In genomic region chr15:78916052-78916826, GRCm38 (mm10) we compare ENCODE assay signal across 8 mouse cellular contexts. TPM values are rescaled to one million over a fixed set of nuclear protein-coding genes. Genes with fewer than 3 reads are reported as not detected.
DNase-seq lines count a peak whose midpoint lies in the region; ATAC-seq and TF ChIP-seq lines count a peak whose summit lies in the region.

No protein-coding gene starts in this region.

- peak overlapping the region; percentile 86 for H3K4me3 ChIP-seq in heart, embryonic 10.5 days
- H3K4me3 ChIP-seq in cortical plate, adult 2 months (ENCODE audit: insufficient read depth, low read length): peak overlapping the region; percentile 87
- H3K4me3 ChIP-seq in limb, embryonic 10.5 days: peak overlapping the region; percentile 94
- peak overlapping the region; percentile 15; the same call in 1 of the 2 replicates for H3K4me3 ChIP-seq in stomach, embryonic 14.5 days (ENCODE audit: low read depth, low read length)

- H3K4me1 ChIP-seq in heart, embryonic 10.5 days: peaks cover 41% of the 10 kb centered on the region
- H3K4me1 ChIP-seq in cortical plate, adult 2 months (ENCODE audit: control insufficient read depth, insufficient read depth, low read length): peaks cover 6% of the 10 kb centered on the region
- peaks cover 46% of the 10 kb centered on the region for H3K4me1 ChIP-seq in limb, embryonic 10.5 days
- peaks cover 19% of the 10 kb centered on the region for H3K4me1 ChIP-seq in stomach, embryonic 14.5 days (ENCODE audit: control insufficient read depth, insufficient read depth, low read length)

- DNase-seq in heart, embryonic 10.5 days (ENCODE audit: low spot score): no peak
- no peak for DNase-seq in heart, postnatal 4 days
- DNase-seq in 3134 (ENCODE audit: extremely low read depth, insufficient read length, low spot score): peak; percentile 57
- DNase-seq in limb, embryonic 10.5 days (ENCODE audit: low spot score): no peak
- no peak for DNase-seq in ovary, adult 18-20 months (ENCODE audit: low spot score)
- no peak for DNase-seq in lung, postnatal 10 days

- H3K27me3 ChIP-seq in heart, embryonic 10.5 days (ENCODE audit: insufficient read depth, poor library complexity, severe bottlenecking): no peaks in the 10 kb centered on the region
- no peaks in the 10 kb centered on the region for H3K27me3 ChIP-seq in limb, embryonic 10.5 days (ENCODE audit: low read depth, poor library complexity, severe bottlenecking)
- H3K27me3 ChIP-seq in stomach, embryonic 14.5 days (ENCODE audit: control insufficient read depth, insufficient read depth, low read length): no peaks in the 10 kb centered on the region

- 71% methylated on average over 12 of the region's 12 CpGs for WGBS in heart, embryonic 10.5 days
- 71% methylated on average over 12 of the region's 12 CpGs for WGBS in limb, embryonic 10.5 days
- WGBS in stomach, embryonic 14.5 days: 67% methylated on average over 12 of the region's 12 CpGs

- ATAC-seq in stomach, embryonic 14.5 days (ENCODE audit: insufficient number of reproducible peaks, insufficient read depth, low FRiP score, low read depth): no peak

- H3K4me2 ChIP-seq in stomach, embryonic 14.5 days (replicated peaks; ENCODE audit: low read depth, low read length): peak overlapping the region; percentile 97

- peaks cover 33% of the 10 kb centered on the region for H3K36me3 ChIP-seq in heart, embryonic 10.5 days
- peaks cover 53% of the 10 kb centered on the region for H3K36me3 ChIP-seq in limb, embryonic 10.5 days
- peaks cover 18% of the 10 kb centered on the region for H3K36me3 ChIP-seq in stomach, embryonic 14.5 days (ENCODE audit: control insufficient read depth, insufficient read depth, low read length)

- no peak for TF ChIP-seq POLR2A in cortical plate, adult 2 months (IDR thresholded peaks at IDR 0.05; ENCODE audit: extremely low read depth, insufficient read depth, low read length)

- TF ChIP-seq CTCF in cortical plate, adult 2 months (IDR thresholded peaks at IDR 0.05; ENCODE audit: extremely low read depth, insufficient read depth, low read length): no peak

- no peak overlapping the region; the same call in 1 of the 2 replicates for H3K9ac ChIP-seq in stomach, embryonic 14.5 days (replicated peaks; ENCODE audit: low read depth, low read length)

- 0 out of 2 replicates have a peak overlapping the region, but pooled peaks have one; percentile 43 for H3K27ac ChIP-seq in heart, embryonic 10.5 days
- H3K27ac ChIP-seq in cortical plate, adult 2 months (ENCODE audit: insufficient read depth, low read length): no peak overlapping the region
- H3K27ac ChIP-seq in limb, embryonic 10.5 days: peak overlapping the region; percentile 34
- H3K27ac ChIP-seq in stomach, embryonic 14.5 days (ENCODE audit: low read length): no peak overlapping the region

- no peaks in the 10 kb centered on the region for H3K9me3 ChIP-seq in heart, embryonic 10.5 days
- no peaks in the 10 kb centered on the region for H3K9me3 ChIP-seq in limb, embryonic 10.5 days (replicated peaks)
- H3K9me3 ChIP-seq in stomach, embryonic 14.5 days (ENCODE audit: control insufficient read depth, low read depth, low read length): no peaks in the 10 kb centered on the region

RNA-seq across cellular contexts. Expression of gene Pdxp, which starts 2.5 kb away (rescaled TPM):
- 26.5 and 35.7 TPM in 2 replicates for polyA plus RNA-seq in heart, embryonic 10.5 days (2016; fragmentation: Nextera tagmentation; extraction: Ambion mirVana)
- total RNA-seq in heart, postnatal 4 days (2021): 1 to 10 TPM; 9.3 to 9.4 TPM
- 226 and 238 TPM in 2 replicates for polyA plus RNA-seq in cortical plate, adult 2 months (2012; rRNA removed)
- 37.1 and 40.8 TPM in 2 replicates for polyA plus RNA-seq in limb, embryonic 10.5 days (2016; fragmentation: Nextera tagmentation; extraction: Ambion mirVana)
- polyA plus RNA-seq in stomach, embryonic 14.5 days (2014; fragmentation: Nextera tagmentation; extraction: Ambion mirVana): 15.7 and 17.9 TPM in 2 replicates

RNA-seq across cellular contexts. Expression of gene Lgals1, which starts 10.3 kb away (rescaled TPM):
- 427 and 466 TPM in 2 replicates for polyA plus RNA-seq in heart, embryonic 10.5 days (2016; fragmentation: Nextera tagmentation; extraction: Ambion mirVana)
- total RNA-seq in heart, postnatal 4 days (2021): 100 to 1,000 TPM; 465 to 471 TPM
- polyA plus RNA-seq in cortical plate, adult 2 months (2012; rRNA removed): 42.9 and 44.4 TPM in 2 replicates
- polyA plus RNA-seq in limb, embryonic 10.5 days (2016; fragmentation: Nextera tagmentation; extraction: Ambion mirVana): 292 and 458 TPM in 2 replicates
- 1,620 and 1,697 TPM in 2 replicates for polyA plus RNA-seq in stomach, embryonic 14.5 days (2014; fragmentation: Nextera tagmentation; extraction: Ambion mirVana)

RNA-seq across cellular contexts. Expression of gene Sh3bp1, which starts 16.7 kb away (rescaled TPM):
- 33.8 and 44.4 TPM in 2 replicates for polyA plus RNA-seq in heart, embryonic 10.5 days (2016; fragmentation: Nextera tagmentation; extraction: Ambion mirVana)
- total RNA-seq in heart, postnatal 4 days (2021): 10 to 100 TPM in 1 of 2 experiments, 1 to 10 TPM in 1; 7.7 to 11.1 TPM
- polyA plus RNA-seq in cortical plate, adult 2 months (2012; rRNA removed): 39.5 and 42.2 TPM in 2 replicates
- polyA plus RNA-seq in limb, embryonic 10.5 days (2016; fragmentation: Nextera tagmentation; extraction: Ambion mirVana): 51.1 and 51.2 TPM in 2 replicates
- polyA plus RNA-seq in stomach, embryonic 14.5 days (2014; fragmentation: Nextera tagmentation; extraction: Ambion mirVana): 43.5 and 51.4 TPM in 2 replicates

RNA-seq across cellular contexts. Expression of gene Gm49510, which starts 16.8 kb away (rescaled TPM):
- polyA plus RNA-seq in heart, embryonic 10.5 days (2016; fragmentation: Nextera tagmentation; extraction: Ambion mirVana): 0.11 and 0.38 TPM in 2 replicates
- total RNA-seq in heart, postnatal 4 days (2021): under 1 TPM in 1 of 2 experiments, not detected in 1; 0.29 TPM
- polyA plus RNA-seq in cortical plate, adult 2 months (2012; rRNA removed): 0.08 and 0.09 TPM in 2 replicates
- polyA plus RNA-seq in limb, embryonic 10.5 days (2016; fragmentation: Nextera tagmentation; extraction: Ambion mirVana): 0.13 and 0.51 TPM in 2 replicates
- polyA plus RNA-seq in stomach, embryonic 14.5 days (2014; fragmentation: Nextera tagmentation; extraction: Ambion mirVana): 0.21 TPM in 1 of 2 replicates, not detected in the other

RNA-seq across cellular contexts. Expression of gene Nol12, which starts 18.5 kb away (rescaled TPM):
- polyA plus RNA-seq in heart, embryonic 10.5 days (2016; fragmentation: Nextera tagmentation; extraction: Ambion mirVana): 45.8 and 70.0 TPM in 2 replicates
- 10 to 100 TPM; 20.2 to 22.6 TPM for total RNA-seq in heart, postnatal 4 days (2021)
- 38.9 and 39.5 TPM in 2 replicates for polyA plus RNA-seq in cortical plate, adult 2 months (2012; rRNA removed)
- 70.6 and 84.9 TPM in 2 replicates for polyA plus RNA-seq in limb, embryonic 10.5 days (2016; fragmentation: Nextera tagmentation; extraction: Ambion mirVana)
- polyA plus RNA-seq in stomach, embryonic 14.5 days (2014; fragmentation: Nextera tagmentation; extraction: Ambion mirVana): 45.9 and 56.7 TPM in 2 replicates

Comparison
In these comparisons a context has a peak if more than half of its experiments do, and no peak if none do; other contexts are left out.
1. H3K27ac ChIP-seq: peak in heart, embryonic 10.5 days (single experiment) and limb, embryonic 10.5 days (single experiment); none in cortical plate, adult 2 months (single experiment) and stomach, embryonic 14.5 days (single experiment).
2. H3K4me3 ChIP-seq: peak in every context shown above with its lines; median percentile 94 in limb, embryonic 10.5 days; 87 in cortical plate, adult 2 months; 86 in heart, embryonic 10.5 days; 15 in stomach, embryonic 14.5 days.